Mouse (Mus musculus) C2C12 (cell line): ENCODE data around the gene Rps6ka5.

Experiments
- CEBPB ChIP-seq: IDR thresholded peaks from one replicate; pipeline ENCODE4 v1.6.1; 2011; ENCODE audit warnings: low read depth, mild to moderate bottlenecking, control low read depth, moderate library complexity
- CTCF ChIP-seq: IDR thresholded peaks from one replicate; pipeline ENCODE4 v1.5.1; 2011; ENCODE audit not compliant: control insufficient read depth, insufficient read depth, insufficient read length
- FOSL1 ChIP-seq: IDR thresholded peaks from one replicate; pipeline ENCODE4 v1.8.0; 2011; ENCODE audit warnings: mild to moderate bottlenecking, low read length; ENCODE audit not compliant: poor library complexity, insufficient read depth, severe bottlenecking
- MAX ChIP-seq: IDR thresholded peaks from one replicate; pipeline ENCODE4 v1.6.1; 2011; ENCODE audit warnings: mild to moderate bottlenecking, control low read depth
- MYOG ChIP-seq: IDR thresholded peaks from one replicate; pipeline ENCODE4 v1.6.1; 2011; ENCODE audit not compliant: control insufficient read depth, insufficient read length; ENCODE audit errors: extremely low read depth
- USF1 ChIP-seq: IDR thresholded peaks from one replicate; pipeline ENCODE4 v1.6.1; 2011; ENCODE audit warnings: low read depth, mild to moderate bottlenecking, control low read depth, moderate library complexity

DNA sequence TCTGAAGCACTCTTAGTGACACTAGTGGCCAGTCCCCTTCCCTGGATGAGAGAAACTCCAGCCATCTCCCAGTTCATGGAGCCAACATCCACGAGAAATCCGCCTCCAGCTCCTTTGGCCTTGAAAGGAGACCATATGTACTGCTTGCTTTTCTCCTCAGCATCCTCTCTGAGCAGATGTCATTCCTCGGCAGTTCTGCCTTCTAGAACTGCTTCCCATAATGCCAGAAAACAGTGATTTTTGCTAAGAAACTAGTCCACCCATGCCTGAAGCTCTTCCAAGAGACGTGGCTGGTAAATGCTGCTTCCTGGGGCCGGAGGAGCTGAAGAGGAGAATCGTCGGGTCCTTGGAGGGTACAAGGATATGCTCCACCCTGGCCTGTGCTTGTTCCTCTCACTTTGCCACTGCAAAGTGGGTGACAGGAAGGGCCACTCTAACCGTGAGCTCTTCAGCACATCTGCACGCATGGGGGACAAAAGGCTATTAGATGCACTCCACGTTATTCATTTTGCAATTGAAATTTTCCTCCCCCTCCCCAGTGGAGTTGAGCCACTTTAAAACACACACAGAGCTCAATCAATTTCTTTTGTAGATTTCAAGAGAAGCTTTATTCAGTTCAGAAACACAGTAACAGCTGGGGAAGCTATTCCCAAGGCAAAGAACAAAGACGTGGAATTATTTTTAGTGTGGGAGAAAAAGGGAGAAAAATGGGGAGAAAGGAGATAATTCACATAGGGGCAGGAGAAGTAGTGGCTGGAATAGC lies 36.1 kb upstream of the Rps6ka5 start:
- TF ChIP-seq CTCF (no peak), CEBPB (no peak), USF1 (no peak), MAX (no peak), MYOG (no peak), FOSL1 (no peak)
